Mouse (Mus musculus): ENCODE measurements around the gene Ppm1b.

Ppm1b gene

DNA sequence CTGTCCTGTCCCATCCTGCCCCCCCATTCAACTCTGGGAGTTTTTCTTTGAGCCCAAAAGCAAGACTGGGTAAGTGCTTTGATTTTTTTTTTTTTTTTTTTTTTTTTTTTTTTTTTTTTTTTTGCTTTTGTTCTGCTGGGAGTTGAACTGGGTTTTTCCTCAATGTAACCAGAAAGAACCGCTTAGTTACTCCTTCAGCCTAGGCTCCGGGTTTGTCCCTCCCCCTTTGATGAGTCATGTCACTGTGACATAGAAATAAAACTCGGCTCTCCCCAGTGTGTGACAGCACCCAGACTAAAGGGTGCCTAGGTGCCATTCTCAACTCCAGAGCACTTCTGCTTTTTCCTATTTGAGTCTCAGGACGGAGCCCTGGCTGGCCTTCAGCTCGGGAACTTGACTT is 62.3 kb downstream of the Ppm1b start:
- in situ Hi-C loops (cut with MboI; ENCODE audit: unreplicated experiment in 2 of 2), result no loop called here

DNA sequence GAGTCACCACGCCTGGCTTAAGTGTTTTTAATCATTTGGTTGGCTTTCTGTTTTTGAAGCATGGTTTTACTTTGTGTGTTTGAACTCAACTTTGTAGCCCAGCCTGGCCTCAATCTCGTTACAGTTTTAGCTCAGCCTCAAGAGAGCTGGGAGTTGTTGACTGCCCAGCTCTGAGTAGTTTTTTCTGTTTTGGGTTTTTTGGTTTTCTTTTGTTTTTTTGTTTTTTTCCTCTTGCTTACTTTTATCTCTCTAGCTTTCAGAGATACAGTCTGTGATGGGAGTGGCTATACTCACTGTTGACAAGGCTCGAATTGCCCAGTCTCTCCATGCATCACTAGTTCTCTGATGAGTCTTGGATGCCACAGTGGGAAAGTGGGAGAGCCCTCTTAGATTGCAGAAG is 63.8 kb downstream of the Ppm1b start:
- in situ Hi-C loops (cut with MboI; ENCODE audit: unreplicated experiment in 2 of 2), result no loop called here

DNA sequence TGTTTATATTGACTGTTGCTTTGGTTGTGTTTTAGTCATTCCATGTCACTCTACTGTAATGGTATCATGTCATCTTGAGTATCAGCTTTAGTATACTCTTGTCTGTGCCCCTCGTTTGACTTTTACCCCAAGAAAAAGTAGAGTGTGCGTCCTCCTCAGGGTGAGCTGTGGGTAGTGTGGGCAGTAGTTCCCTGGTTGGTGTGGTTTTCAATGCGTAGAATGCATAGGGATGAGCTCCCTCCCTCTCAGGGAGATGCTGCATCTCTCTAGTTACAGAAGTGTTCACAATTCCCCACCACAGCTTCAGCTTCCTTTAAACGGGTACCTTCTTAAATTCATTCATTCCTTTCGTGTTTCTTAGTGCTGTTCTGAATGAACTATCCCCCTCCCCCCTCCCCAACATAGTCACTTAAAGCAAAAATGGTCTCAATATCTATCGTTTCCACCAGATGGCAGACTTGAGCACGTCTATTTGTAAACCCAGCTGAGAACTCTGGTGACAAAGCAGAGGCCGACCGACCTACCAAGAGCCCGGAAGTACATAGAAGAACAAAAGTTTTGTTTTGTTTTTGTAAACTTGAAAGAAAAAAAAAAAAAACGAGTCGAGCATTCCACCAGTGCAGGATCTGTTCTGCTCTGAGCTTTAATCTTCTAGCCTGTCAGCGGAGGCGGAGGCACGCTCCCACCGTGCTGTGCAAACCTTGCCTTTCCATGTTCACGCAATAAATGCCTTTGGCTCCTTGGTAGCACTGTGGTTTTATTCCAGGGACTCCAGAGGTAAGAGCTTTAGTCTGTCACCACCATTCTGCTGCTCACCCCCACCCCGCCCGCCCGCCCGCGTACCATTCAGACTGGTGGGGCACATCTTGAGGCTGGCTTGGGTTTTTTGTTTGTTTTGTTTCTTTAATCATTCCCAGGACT is 67.0 kb downstream of the Ppm1b start:
- in situ Hi-C loops (cut with MboI; ENCODE audit: unreplicated experiment in 2 of 2), result no loop called here

DNA sequence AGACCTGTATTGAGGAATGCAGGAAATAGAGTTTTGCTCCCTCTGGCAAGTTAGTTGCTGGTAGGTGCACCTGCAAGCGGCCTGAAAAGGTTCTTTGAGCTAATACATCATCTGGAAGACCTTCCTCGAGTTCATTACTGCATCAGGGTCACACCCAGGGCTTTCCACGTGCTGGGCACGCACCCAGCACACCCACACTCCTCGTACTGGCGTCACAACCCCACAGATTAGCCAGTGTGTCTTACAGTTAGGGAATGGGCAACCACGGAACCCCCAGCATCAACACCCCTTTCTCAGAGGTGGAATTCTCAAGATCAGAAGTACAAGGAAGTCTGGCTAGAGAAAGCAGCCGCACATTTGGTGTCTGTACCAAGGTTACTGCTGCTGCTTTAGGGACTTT is 67.7 kb downstream of the Ppm1b start:
- in situ Hi-C loops (cut with MboI; ENCODE audit: unreplicated experiment in 2 of 2), result no loop called here

DNA sequence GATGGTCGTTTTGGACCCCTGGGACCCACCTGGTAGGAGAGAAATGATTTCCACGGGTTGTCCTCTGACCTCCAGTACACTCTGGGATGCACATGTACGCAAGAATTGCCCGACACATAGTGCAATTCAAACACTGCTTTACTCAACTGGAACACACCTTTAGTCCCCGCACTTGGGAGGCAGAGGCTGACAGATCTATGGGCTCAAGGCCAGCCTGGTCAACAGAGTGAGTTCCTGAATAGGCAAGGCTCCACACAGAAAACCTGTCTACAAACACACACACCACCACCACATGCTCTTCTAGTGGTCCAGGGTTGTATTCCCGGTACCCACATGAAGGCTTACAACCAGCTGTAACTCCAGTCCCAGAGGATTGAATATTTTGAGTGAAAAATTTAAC is 68.6 kb downstream of the Ppm1b start:
- in situ Hi-C loops (cut with MboI; ENCODE audit: unreplicated experiment in 2 of 2), result no loop called here

DNA sequence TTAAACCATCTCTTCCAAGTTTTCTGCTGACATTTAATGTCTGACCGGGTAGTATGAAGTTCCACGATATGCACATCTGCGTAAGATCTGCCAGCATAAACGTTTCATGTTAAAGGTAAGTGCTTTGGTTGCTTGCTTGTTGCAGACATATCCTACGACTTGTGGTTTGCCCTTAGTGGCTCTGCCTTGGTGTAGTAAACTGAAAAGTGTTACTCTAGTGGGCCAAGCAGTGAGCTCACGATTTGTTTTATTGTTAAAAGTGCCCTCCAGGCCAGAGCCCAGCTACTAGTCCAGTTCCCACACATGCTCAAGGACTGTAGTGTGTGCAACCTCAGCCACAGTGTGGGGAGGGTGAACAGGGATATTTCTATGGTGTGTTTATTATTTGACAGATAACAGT is 69.9 kb downstream of the Ppm1b start:
- in situ Hi-C loops (cut with MboI; ENCODE audit: unreplicated experiment in 2 of 2), result no loop called here

DNA sequence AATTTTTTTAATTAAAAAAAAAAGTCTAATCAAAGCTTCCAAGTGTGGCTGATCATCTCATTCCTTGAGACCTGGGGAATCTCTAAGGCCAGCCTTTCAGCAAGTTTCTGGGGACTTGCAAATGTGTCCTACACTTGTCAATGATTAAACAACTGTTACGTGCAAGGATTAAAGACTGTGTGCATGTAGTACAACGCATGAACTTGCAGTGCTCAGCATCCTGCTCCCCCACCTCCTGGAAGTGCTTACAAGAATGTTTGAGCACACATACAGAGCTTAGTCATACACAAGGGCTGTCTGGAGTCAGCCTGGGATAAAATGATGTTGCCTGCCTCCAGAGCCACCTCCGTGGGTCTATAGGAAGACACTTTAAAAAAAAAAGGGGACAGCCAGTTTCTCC is 70.7 kb downstream of the Ppm1b start:
- in situ Hi-C loops (cut with MboI; ENCODE audit: unreplicated experiment in 2 of 2), result no loop called here

DNA sequence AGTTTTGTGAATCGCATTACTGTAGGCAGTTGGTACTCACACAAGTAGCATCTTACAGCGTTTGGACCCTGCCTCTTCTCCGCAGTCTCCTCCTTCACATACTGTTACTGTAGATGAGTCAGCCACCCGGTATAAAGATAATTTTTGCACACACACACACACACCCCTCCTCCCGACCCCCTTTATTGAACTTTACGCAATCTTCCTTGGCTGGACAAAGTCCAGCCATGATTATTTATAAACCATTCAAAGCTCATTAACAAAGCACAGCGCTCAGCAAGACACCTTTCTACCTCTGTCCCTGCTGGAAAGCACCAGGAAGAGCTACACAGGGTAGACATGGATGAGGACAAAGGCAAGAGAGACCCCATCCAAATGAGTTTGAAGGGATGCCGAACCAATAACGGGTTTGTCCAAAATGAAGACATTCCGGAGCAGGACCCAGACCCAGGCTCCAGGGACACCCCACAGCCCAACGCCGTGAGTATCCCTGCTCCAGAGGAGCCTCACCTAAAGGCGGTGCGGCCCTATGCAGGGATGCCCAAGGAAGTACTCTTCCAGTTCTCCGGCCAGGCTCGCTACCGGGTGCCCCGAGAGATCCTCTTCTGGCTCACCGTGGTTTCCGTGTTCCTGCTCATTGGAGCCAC is 71.7 kb downstream of the Ppm1b start, which contains the start of gene Slc3a1:
Gene Slc3a1, plus strand, starts transcription at position 284 of the 647 bp plus-strand sequence.
- in situ Hi-C loops (cut with MboI; ENCODE audit: unreplicated experiment in 2 of 2), result no loop called here

DNA sequence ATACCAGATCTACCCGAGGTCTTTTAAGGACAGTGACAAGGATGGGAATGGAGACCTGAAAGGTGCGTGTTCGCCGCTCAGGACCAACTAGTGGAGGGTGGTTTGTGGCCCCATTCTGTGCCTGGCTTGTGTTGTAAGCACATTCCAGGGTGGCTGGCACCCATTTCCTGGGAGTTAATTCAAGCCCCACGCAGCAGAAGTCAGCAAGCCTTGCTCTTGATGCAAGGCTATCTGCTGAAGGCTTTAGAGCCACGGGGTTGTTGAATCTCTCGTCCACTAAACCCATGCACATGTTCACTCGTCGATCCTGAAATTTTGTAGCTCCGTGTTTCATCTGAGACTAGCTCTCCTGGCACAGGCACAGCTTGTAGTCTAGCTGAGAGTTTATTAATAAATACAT is 72.3 kb downstream of the Ppm1b start:
- in situ Hi-C loops (cut with MboI; ENCODE audit: unreplicated experiment in 2 of 2), result no loop called here

DNA sequence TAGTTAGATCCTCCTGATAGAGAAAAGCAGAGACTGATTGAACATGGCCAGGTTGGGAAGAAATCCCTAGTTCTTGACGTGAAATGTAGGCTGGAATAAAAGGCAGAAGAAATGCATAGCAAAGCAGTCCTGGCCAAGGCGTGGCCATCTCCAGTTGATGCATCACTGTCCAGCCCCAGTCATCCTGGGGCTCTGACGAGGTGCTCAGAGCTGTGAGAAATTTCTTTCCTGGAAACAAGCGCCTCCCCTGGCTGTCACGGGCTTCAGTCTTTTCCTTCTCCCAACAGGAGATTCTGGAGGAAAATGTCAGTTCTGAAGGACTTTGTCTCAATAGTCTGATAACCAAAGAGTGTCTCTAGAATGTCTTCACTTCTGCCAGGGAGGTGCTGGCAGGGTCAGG is 74.1 kb downstream of the Ppm1b start:
- in situ Hi-C loops (cut with MboI; ENCODE audit: unreplicated experiment in 2 of 2), result no loop called here

DNA sequence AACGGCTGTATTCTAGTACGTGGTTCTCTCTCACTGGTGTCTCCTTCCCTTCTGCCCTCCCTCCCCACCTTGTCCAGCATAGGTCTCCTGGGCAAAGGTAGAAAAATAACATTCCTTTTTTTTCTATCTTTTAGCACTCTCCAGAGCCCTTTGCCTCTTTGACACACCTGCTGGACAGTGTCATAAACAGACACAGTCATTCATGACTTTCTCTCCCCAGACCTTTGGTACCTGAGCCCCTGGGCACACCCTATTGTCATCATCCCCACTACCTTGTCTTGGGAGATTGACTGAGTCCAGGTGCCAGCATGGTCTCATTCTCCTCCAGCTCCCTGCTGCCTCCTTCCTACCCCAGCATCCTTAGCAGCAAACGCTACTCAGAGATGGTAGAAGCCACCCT is 76.5 kb downstream of the Ppm1b start:
- in situ Hi-C loops (cut with MboI; ENCODE audit: unreplicated experiment in 2 of 2), result no loop called here

DNA sequence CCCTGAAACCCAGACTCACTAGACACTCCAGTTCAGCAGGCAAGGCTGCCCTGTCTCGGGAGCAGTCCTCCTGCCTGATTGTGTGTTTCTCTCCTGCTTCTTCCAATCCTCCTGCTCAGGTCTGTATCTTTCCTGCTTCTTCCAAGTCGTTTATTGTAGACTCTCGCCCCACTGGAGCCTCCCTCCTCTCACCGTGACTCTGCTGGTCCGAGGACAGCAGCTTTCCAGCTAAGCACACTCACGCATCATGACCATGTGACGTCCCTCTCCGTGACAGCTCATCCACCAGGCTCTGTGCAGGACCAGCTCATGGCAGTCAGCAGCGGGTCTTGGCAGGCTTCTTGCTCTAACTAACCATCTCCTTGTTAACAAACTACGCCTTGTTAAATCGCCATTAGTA is 77.5 kb downstream of the Ppm1b start:
- in situ Hi-C loops (cut with MboI; ENCODE audit: unreplicated experiment in 2 of 2), result no loop called here

DNA sequence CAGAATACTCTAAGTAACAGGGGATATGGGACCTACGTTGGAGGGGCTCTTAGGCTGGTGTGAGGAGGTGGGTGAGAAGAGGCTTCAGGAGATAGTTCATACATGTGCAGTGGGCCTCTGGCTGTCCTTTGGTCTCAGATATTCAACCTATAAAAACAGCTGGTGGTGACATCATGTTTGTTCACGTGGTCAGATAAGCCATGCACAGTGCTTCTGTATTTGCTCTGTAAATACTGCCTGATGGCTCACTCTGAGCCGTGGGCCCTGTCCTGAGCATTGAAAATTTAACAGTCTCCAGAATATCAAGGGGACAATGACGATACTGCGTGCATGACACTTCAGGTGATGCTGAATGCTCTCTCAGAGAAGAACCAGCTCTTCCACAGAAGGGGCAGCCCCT is 81.3 kb downstream of the Ppm1b start:
- in situ Hi-C loops (cut with MboI; ENCODE audit: unreplicated experiment in 2 of 2), result no loop called here

DNA sequence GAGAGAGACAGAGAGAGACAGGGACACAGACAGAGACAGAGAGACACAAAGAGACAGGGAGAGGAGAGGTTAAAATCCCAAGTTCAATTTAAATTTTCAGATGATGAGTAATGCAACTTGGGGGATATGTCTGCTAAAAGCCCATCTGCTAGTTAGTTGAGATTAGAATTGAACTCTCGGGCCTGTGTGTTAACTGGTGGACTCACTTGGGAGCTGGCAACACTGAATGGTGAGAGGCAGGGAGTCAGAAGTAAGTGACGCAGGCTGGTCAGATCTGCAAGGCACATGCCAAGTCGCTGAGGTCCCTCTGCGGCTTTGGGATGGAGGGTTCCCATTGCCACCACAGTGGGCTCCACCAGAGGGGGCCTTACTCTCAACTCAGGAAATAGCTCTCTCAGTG is 81.8 kb downstream of the Ppm1b start:
- in situ Hi-C loops (cut with MboI; ENCODE audit: unreplicated experiment in 2 of 2), result no loop called here

DNA sequence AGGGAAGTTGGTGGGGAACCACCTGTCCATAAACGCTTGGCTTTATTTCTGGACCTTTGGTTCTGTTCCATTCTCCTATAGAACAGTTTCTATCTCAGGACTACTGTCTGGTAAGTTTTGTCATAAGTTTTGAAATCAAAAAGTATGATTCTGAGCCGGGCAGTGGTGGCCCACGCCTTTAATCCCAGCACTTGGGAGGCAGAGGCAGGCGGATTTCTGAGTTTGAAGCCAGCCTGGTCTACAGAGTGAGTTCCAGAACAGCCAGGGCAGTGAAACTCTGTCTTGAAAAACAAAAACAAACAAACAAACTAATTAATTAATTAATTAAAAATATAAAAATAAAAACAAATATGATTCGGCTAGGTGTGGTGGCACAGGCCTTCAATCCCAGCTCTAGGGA is 82.2 kb downstream of the Ppm1b start:
- in situ Hi-C loops (cut with MboI; ENCODE audit: unreplicated experiment in 2 of 2), result no loop called here

DNA sequence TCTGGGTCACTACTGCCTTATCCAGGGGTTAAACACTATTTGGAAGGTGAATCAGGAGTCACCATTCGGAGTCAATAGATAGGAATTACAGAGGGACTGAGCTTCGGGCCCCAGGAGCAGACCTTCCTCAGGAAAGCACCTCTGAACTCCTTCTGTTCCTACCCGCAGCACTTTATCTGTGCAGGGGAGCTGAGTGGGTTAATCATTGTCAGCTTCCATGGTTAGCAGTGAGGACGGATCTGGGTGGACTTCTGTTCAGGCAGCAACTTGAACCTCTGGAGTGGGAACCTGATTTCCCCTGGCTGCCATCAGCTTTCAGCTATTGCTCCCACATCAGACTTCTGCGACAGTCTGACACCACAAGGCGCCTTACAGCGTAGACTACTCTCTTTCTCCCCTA is 84.4 kb downstream of the Ppm1b start:
- in situ Hi-C loops (cut with MboI; ENCODE audit: unreplicated experiment in 2 of 2), result no loop called here

DNA sequence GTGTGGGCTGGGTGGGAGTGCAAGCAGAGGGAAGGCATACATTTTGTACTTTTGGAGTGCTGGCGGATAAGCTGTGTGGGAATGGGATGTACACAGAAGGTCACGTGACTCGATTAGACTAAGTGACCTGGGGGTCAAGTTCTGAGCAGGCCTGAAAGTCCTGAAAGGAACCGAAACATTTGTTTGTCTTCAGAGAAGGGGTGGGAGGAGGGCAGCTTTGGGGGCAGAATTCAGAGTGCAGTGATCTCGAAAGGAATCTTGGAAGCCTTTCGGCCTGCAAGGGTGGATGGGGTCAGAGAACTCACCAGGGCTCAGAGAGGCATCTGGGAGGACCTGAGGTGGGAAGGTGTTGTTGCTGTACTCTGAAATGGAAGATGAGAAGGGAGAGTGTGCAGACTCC is 85.9 kb downstream of the Ppm1b start:
- in situ Hi-C loops (cut with MboI; ENCODE audit: unreplicated experiment in 2 of 2), result no loop called here

DNA sequence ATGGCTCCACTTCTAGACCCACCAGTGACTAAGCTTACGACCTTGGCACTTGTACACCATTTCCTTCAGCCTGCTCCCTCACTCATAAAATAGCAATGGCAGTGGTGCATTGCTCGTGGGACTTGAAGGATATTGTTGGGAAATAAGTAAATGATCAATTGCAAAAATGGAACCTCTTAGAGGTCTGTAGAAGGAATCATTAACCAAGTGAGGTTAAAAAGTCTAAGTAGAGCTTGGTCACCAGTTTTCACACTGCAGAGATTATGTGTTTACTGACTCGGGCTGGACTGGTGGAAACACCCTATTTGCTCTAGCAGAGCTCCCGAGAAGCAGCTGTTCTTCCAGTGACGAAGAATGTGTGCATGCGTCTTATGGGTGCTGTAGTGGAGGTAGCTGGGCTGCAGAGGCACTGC is 86.9 kb downstream of the Ppm1b start:
- in situ Hi-C loops (cut with MboI; ENCODE audit: unreplicated experiment in 2 of 2), result no loop called here

DNA sequence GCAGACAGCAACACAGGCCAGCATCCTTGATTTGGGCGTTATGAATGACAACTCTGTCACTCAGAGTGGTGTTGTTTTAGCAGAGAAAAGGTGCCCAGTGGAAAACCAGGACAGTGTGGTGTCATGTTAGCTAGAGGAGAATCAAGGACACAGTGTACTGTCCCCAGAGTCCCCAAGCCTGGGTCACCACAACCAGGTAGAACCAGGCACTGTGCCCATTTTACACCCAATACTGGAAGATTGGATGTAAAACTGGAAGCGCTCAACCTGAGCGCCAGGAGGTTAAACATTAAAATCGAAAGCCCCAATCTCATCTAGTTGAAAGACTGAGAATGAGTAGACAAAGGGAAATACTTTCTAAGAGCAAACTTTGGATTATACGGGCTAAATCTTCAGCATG is 87.9 kb downstream of the Ppm1b start:
- in situ Hi-C loops (cut with MboI; ENCODE audit: unreplicated experiment in 2 of 2), result no loop called here

DNA sequence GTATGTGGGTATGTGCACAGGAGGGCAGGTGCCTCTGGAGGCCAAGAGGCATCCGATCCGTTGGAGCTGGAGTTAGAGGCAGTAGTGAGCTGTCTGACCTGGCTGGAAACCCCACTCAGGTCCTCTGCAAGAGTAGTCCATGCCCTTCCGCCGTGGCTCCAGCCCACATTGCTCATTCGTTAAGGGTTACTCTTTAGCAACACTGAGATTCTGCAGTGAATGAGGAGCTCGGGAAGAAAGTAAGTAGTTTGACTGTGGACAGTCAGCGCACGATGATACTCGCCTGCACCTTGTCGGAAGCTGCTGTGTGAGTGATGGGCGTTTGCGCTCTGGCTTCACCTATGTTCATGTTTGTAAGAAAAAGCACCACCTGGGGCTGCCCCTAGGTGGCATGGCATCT is 88.6 kb downstream of the Ppm1b start:
- in situ Hi-C loops (cut with MboI; ENCODE audit: unreplicated experiment in 2 of 2), result no loop called here

DNA sequence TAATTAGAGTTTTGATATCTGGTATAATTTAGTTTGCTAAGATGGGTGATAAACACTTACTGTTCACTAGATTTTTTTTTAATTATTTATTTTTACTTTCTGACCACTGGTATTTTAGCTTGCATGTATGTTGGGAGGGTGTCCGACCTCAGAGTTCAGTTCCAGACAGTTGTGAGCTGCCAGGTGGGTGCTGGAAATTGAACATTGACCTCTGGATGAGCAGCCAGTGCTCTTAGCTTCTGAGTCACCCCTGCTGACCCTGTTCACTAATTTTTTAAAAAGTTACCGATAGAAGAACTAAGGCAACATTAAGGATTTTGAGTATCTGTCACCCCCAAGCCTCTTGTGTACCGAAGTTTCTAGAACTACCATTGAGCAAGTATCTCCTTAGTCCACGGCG is 91.8 kb downstream of the Ppm1b start:
- in situ Hi-C loops (cut with MboI; ENCODE audit: unreplicated experiment in 2 of 2), result no loop called here

DNA sequence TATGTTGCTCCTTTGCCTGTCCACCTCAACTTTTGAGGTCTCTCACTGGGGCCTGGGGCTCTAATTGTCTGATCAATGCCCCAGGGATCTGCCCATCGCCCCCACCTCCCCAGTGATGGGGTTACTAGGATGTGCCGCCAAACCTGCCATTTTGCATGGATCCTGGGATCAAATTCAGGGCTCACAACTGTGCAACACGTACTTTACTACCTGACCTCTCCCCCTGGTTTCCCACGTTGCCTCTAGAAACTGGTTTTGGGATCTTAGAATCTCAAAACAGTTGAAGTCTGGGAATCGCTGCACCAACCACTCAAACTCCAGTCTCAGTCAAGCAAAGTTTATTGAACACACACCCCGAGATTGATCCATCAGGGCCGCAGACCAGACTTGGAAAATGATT is 101.7 kb downstream of the Ppm1b start:
- in situ Hi-C loops (cut with MboI; ENCODE audit: unreplicated experiment in 2 of 2), result no loop called here

Data from v-Abl transformed pro-B cells (cell line).